Mouse (Mus musculus) cortical plate, adult 2 months (tissue): ENCODE data around the gene Matn4. TPM values are rescaled to one million over a fixed set of nuclear protein-coding genes. Genes with fewer than 3 reads are reported as not detected.

Source experiments
- H3K27ac ChIP-seq: fragments of 200-500 bp; 2 replicates; pipeline ENCODE4 v1.5.1; 2012; ENCODE audit warnings: low read length, control low read depth, inconsistent platforms; ENCODE audit not compliant: insufficient read depth
- H3K4me1 ChIP-seq: fragments of 200-500 bp; 2 replicates; pipeline ENCODE4 v1.6.1; 2011; ENCODE audit warnings: low read length; ENCODE audit not compliant: control insufficient read depth, insufficient read depth
- H3K4me3 ChIP-seq: fragments of 200-500 bp; 2 replicates; pipeline ENCODE4 v1.5.1; 2011; ENCODE audit warnings: mild to moderate bottlenecking, low read length, control low read depth; ENCODE audit not compliant: insufficient read depth
- CTCF ChIP-seq: fragments of 200-500 bp; IDR thresholded peaks from 2 replicates; pipeline ENCODE4 v1.5.1; 2011; ENCODE audit warnings: mild to moderate bottlenecking, control low read depth, low read length; ENCODE audit not compliant: insufficient read depth; ENCODE audit errors: extremely low read depth
- POLR2A ChIP-seq: fragments of 200-500 bp; IDR thresholded peaks from 2 replicates; pipeline ENCODE4 v1.6.1; 2011; ENCODE audit warnings: mild to moderate bottlenecking, low read length, control low read depth; ENCODE audit not compliant: insufficient read depth; ENCODE audit errors: extremely low read depth
- polyA plus RNA-seq: library from polyadenylated mRNA; depleted of rRNA; stranded (reverse); fragments of >200 nt; gene quantifications from 2 replicates; pipeline ENCODE4 v1.2.3, GENCODE M21; 2012

Matn4 gene
- polyA plus RNA-seq, 1 experiment: 16.2 TPM

DNA sequence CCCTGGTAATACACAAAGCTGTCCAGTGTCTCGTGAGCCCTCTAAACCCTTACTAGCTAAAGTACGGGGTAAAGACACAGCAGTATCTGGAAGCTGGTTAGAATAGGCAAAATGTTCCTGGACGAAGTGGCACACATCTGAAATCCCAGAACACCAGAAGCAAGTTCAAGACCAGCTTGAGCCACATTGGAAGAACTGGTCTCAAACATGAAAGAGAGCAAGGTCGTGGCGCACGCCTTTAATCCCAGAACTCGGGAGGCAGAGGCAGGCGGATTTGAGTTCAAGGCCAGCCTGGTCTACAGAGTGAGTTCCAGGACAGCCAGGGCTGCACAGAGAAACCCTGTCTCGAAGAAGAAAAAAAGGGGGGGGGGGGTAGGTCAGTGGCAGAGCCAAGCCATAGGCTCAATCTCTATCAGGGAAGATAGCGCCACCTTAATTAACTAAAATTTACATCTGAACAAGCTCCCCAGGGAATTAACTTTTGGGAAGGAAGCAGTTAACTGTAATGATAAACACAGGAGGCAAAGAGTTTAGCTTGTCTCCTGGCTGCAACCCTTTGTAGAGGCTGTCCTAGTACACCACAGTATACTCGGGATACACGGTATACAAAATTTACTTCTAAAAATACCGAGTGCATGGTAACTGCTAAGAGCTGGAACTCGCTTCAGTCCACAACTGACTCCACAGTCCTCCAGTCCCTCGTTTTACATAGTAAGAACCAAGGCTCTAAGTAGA, 25.1 kb upstream of the Matn4 start:
- Histone ChIP-seq H3K4me3 (no peak overlapping the region), H3K4me1 (no peaks in the 10 kb centered on the region), H3K27ac (no peak overlapping the region)
- TF ChIP-seq CTCF: no peak
- TF ChIP-seq POLR2A: no peak

DNA sequence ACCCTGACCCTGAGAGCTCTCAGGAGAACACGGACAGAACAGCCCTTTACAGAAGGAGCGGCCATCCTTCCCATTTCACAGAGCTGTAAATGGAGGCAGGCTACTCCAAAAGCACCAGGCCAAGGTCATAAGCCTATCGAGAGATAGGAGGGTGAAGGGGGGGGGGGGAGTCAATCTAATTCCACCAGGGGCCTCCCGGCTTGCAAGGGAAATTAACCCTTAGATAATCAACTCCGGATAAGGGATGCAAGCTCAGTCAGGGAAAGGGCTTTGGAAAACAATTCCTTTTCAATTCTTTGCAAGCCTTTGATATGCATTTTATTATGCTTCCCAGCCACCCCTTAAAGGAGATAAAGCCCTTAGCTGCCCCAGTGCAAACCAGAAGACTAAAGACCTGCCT, 23.5 kb upstream of the Matn4 start:
- no peak overlapping the region for H3K4me3 ChIP-seq
- no peaks in the 10 kb centered on the region for H3K4me1 ChIP-seq
- no peak overlapping the region for H3K27ac ChIP-seq
- TF ChIP-seq POLR2A (no peak), CTCF (no peak)

DNA sequence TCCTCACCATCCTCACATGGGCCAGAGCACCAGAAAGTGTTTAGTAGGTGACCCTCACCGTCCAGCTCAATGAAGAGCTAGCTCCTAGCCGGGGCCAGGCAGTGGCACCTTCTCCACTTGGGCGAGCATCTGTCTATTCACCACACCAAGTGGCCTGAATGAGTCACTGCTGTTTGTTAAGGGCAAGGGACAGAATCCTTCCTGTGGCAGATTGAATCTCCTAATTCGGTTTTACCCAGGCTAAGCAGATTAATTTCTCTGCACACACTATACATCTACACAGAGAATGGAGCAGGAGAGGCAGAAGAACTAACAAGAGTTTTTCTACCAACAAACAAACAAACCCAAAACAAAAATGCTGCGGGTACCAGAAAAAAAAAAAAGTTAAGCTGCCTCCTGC, 22.0 kb upstream of the Matn4 start:
- no peak for TF ChIP-seq POLR2A
- no peak for TF ChIP-seq CTCF
- no peaks in the 10 kb centered on the region for H3K4me1 ChIP-seq
- no peak overlapping the region for H3K27ac ChIP-seq
- no peak overlapping the region for H3K4me3 ChIP-seq

DNA sequence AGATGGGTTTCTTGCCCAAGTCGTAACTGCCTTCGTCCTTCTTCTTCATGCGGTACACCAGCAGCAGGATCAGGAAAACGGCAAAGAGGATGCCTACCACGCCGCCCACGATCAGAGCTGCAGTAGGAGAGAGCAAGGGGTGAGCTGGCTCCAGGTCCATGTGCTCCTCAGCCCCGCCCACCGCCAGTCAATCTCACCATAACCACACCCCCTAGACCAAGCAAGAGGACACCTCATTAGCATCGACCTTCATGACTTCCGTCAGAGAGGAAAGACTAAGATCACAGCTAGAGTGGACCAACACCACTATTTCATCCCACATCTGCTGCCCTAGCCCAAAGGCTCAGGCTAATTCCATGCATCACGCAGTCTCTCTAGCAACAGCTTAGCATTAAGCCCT, 21.2 kb upstream of the Matn4 start:
- H3K27ac ChIP-seq: no peak overlapping the region
- no peaks in the 10 kb centered on the region for H3K4me1 ChIP-seq
- H3K4me3 ChIP-seq: no peak overlapping the region
- no peak for TF ChIP-seq CTCF
- TF ChIP-seq POLR2A: no peak

DNA sequence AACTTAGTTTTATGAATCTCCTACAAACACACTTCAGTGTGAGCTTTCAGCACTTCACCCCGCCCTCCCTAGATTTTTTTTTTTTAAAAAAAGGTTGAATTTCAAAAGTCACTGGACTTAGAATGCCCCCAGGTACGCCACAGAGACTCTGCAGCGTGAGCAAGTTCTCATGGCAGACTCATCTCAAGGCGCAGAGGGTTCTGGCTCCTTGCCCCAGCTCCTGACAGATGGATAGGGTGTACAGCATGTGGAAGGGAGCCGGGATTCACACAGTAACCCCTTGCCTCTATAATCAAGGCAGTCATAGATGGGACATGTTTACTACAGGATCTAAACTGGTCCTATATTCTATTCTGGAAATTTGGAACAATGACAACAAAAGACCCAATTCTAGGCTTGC, 20.4 kb upstream of the Matn4 start:
- no peak for TF ChIP-seq CTCF
- no peak for TF ChIP-seq POLR2A
- H3K4me3 ChIP-seq: no peak overlapping the region
- H3K4me1 ChIP-seq: no peaks in the 10 kb centered on the region
- H3K27ac ChIP-seq: no peak overlapping the region

DNA sequence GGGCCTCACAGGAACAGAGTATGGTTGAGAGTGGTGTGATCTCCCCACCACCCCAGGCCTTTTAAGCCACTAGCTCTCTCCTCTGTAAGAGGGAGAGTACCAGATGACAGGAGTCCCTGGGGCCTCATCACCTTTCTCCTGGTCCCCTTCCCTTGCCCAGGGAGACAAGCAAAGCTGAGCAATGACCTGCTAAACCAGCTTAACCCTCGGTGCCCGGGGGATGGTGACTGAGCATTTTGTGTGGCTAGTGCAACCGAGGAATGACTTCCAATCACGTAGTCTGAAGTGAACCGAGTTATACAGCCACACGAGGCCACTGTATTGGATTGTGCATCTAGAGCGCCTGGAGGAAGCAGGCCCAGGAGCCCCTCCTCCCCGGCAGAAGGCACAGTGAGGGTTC, 19.4 kb upstream of the Matn4 start:
- H3K27ac ChIP-seq: no peak overlapping the region
- no peak for TF ChIP-seq POLR2A
- no peak for TF ChIP-seq CTCF
- no peak overlapping the region for H3K4me3 ChIP-seq
- H3K4me1 ChIP-seq: no peaks in the 10 kb centered on the region

DNA sequence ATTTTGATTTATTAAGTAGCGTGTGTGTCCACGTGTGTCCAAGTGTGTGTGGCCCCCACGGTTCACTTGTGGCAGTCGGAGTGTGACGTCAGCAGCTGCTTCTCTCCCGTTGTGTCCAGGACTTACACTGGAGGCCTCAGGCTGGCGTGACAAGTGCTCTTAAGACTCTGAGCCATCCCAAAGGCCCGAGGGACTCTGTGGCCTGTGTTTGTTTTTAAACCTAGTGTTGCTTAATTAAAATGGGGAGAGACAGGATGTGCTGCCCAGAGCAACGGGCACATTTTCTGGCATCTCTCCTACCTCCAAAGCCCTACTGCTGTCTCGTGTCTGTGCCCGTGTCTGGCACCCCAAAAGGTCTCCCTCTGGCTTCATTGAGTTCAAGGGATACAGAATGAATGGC, 18.5 kb upstream of the Matn4 start:
- H3K27ac ChIP-seq: peak overlapping the region; percentile 77; the same call in 1 of the 2 replicates
- TF ChIP-seq CTCF: no peak
- no peak for TF ChIP-seq POLR2A
- no peaks in the 10 kb centered on the region for H3K4me1 ChIP-seq
- no peak overlapping the region for H3K4me3 ChIP-seq

DNA sequence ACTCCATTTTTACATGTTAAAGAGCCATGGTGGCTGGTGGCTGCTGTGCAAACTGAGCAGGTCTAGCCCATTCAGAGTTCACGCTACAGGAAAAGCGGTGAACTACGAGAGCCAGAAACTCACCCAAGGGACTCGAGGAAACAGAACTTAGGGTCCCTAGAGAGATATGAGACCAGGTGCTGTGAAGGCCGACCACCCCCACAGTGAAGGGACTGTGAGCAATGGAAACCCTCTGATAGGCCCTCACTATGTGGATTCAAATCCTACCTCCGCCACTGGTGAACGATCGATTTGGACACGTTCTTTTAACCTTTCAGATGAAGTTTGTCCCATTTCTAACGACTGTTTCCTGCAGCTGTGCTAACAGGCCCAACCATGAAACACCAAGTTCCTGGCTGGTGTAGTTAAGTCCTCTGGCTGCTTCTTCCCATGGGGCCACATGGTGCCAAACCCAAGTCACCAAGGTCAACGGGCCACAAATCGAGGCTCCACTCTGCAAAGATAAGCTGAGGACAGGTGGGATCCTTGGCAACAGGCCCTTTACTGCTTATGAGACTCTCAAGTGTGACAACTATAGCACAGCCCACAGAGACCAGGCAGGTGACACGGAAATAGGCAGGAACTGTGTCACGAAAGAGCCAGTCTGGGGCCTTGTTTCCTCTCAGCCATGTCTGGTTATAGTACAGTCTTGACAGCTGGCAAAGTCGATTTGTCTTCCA, 17.9 kb upstream of the Matn4 start:
- TF ChIP-seq POLR2A: no peak
- H3K4me1 ChIP-seq: no peaks in the 10 kb centered on the region
- peak overlapping the region; percentile 77; the same call in 1 of the 2 replicates for H3K27ac ChIP-seq
- H3K4me3 ChIP-seq: no peak overlapping the region

DNA sequence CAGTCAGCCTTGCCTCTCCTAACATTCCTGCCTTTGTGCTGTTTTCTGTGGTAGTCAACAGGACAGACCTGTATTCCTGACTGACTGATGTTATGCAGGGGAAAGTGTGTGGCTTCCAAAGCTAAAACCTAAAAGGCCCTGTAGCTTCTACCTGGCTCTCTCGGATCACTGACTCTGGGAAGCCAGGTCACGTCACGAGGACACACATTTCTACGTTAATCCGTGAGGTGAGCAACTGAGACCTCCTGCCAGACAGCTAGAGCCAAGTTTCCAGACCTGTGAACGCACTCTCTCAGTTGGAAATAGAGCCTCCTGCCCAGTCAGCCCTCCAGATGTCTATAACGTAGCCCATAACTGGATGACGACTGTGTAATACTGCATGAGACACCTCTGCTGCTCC, 17.0 kb upstream of the Matn4 start:
- H3K27ac ChIP-seq: no peak overlapping the region
- no peak overlapping the region for H3K4me3 ChIP-seq
- no peaks in the 10 kb centered on the region for H3K4me1 ChIP-seq
- TF ChIP-seq CTCF (no peak), POLR2A (no peak)

DNA sequence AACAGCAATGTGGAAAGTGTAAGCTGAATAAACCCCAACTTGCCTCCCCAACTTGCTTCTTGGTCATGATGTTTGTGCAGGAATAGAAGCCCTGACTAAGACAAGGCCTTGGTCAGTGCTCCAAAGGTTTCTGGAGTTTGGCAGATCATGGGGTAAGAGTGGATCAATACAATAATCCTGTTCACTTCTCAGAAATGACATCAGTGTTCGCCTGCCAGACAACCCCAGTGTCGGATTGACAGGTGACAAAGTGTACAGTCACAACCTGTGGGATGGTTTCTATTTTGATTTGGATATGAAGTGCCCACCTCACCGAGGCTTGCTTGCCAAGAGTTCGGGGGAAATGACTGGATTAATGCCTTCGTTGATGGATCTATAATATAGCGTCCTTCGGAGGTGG, 16.3 kb upstream of the Matn4 start:
- Histone ChIP-seq H3K4me1 (no peaks in the 10 kb centered on the region), H3K27ac (no peak overlapping the region), H3K4me3 (no peak overlapping the region)
- TF ChIP-seq POLR2A: no peak
